Mouse (Mus musculus): ENCODE results near the gene BC048671.

DNA sequence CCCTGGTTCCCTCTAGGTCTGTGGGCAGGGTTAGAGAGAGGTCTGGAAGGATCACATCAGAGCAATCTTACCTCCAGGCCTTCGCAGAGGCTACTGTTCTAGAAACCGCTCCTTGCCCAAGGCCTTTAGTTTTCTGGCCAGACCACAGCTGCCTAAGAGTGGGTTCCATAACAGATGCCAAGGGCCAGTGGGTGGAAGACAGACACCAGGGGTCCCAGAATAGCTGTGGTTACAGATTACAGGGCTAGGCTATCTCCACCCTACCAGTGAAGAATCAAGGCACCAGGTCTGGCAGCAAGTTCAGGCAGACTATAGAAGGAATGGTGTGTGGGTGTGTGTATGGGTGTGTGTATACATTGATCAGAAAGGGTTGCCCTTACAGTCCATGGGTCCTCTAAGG is 18.0 kb downstream of the BC048671 start:
- TF ChIP-seq SIN3A (IDR thresholded peaks at IDR 0.05; ENCODE audit: low read length) (no peak), POLR2A (IDR thresholded peaks at IDR 0.05; ENCODE audit: control insufficient read depth in 1 of 2, insufficient read depth in 1 of 2, low read depth in 1 of 2, low read length in 2 of 2, poor library complexity in 1 of 2) (no peak), POLR2AphosphoS5 (IDR thresholded peaks at IDR 0.05; ENCODE audit: borderline replicate concordance, low read depth, low read length) (no peak), NRF1 (IDR thresholded peaks at IDR 0.05; ENCODE audit: insufficient read depth, low read depth, low read length, poor library complexity, severe bottlenecking) (no peak)

All from MEL (cell line).